Mouse (Mus musculus) ES-E14 (cell line): ENCODE results near the gene Notch2. TPM values are rescaled to one million over a fixed set of nuclear protein-coding genes. Genes with fewer than 3 reads are reported as not detected.
"Not testable (repeated sequence)": the region's sequence is repeated elsewhere in the genome, so short reads cannot be mapped to it uniquely, and the experiment has no call there.

ENCODE experiments used
- DNase-seq: peaks from one replicate; pipeline ENCODE4 v3.0.0-alpha.2; 2013; ENCODE audit warnings: low read depth, low spot score
- H3K27ac ChIP-seq: 2 replicates; pipeline ENCODE4 v1.5.1; 2012; ENCODE audit warnings: low read depth, mild to moderate bottlenecking, low read length, moderate library complexity, mixed read lengths; ENCODE audit not compliant: poor library complexity, insufficient read depth, severe bottlenecking
- H3K36me3 ChIP-seq: 2 replicates; pipeline ENCODE4 v1.6.1; 2012; ENCODE audit warnings: mild to moderate bottlenecking, low read length, moderate library complexity, mixed read lengths; ENCODE audit not compliant: control insufficient read depth, poor library complexity, insufficient read depth, severe bottlenecking
- H3K4me1 ChIP-seq, 2 experiments: fragments of 150-350 bp in 1 of 2; sonication (generic) in 1 of 2; 2 replicates each; pipeline ENCODE4 v1.6.1; 2012; ENCODE audit warnings: low read length in 2 of 2, mild to moderate bottlenecking in 1 of 2, mixed read lengths in 1 of 2; ENCODE audit not compliant: control insufficient read depth in 2 of 2, insufficient read depth in 2 of 2, poor library complexity in 1 of 2
- H3K4me3 ChIP-seq, 2 experiments: fragments of 150-350 bp in 1 of 2; sonication (generic) in 1 of 2; 2 replicates each; pipeline ENCODE4 v1.5.1; 2012; ENCODE audit warnings: low read length in 2 of 2, low read depth in 1 of 2, mild to moderate bottlenecking in 1 of 2, mixed read lengths in 1 of 2; ENCODE audit not compliant: insufficient read depth in 1 of 2, poor library complexity in 1 of 2, severe bottlenecking in 1 of 2
- H3K9ac ChIP-seq: 2 replicates; pipeline ENCODE4 v1.6.1; 2012; ENCODE audit warnings: low read depth, mild to moderate bottlenecking, low read length, mixed read lengths; ENCODE audit not compliant: poor library complexity, insufficient read depth, severe bottlenecking
- H3K9me3 ChIP-seq: fragments of 150-350 bp; sonication (generic); 2 replicates; pipeline ENCODE4 v1.6.1; 2012; ENCODE audit warnings: low read depth, mild to moderate bottlenecking, low read length; ENCODE audit not compliant: control insufficient read depth, insufficient read depth
- CHD2 ChIP-seq: IDR thresholded peaks from 2 replicates; pipeline ENCODE4 v1.6.1; 2014; ENCODE audit warnings: mild to moderate bottlenecking, low read depth, low read length, inconsistent platforms
- HCFC1 ChIP-seq: IDR thresholded peaks from 2 replicates; pipeline ENCODE4 v1.6.1; 2012; ENCODE audit warnings: low read length, inconsistent platforms, borderline replicate concordance; ENCODE audit not compliant: insufficient read depth
- MAFK ChIP-seq: IDR thresholded peaks from 2 replicates; pipeline ENCODE4 v1.6.1; 2014; ENCODE audit warnings: mild to moderate bottlenecking, low read depth, low read length, inconsistent platforms; ENCODE audit not compliant: insufficient read depth
- ZC3H11A ChIP-seq: IDR thresholded peaks from 2 replicates; pipeline ENCODE4 v1.6.1; 2012; ENCODE audit warnings: low read depth, mild to moderate bottlenecking, inconsistent platforms, low read length, borderline replicate concordance
- ZNF384 ChIP-seq: IDR thresholded peaks from 2 replicates; pipeline ENCODE4 v1.6.1; 2012; ENCODE audit warnings: low read depth, low read length, inconsistent platforms
- in situ Hi-C, 2 experiments: fragments of 600-800 bp; cut with MboI; formaldehyde crosslinking; loops; one replicate each; pipeline ENCODE4 v1.15.1; 2025; ENCODE audit warnings: low sequenced_read_pairs in 2 of 2, inconsistent platforms in 1 of 2; ENCODE audit not compliant: unreplicated experiment in 2 of 2
- total RNA-seq: library from RNA; depleted of rRNA; stranded (reverse); fragments of 300-350 nt; gene quantifications from 2 replicates; pipeline ENCODE4 v1.2.3, GENCODE M21; 2012

The Notch2 gene
- total RNA-seq, 1 experiment = 41.5 TPM

GRCm38 (mm10) chr3:98120884-98121283 is 107.6 kb downstream of the Notch2 start:
- Histone ChIP-seq H3K27ac (no peak overlapping the region), H3K9ac (no peak overlapping the region), H3K4me1 (no peaks in the 10 kb centered on the region), H3K9me3 (no peaks in the 10 kb centered on the region), H3K4me3 (no peak overlapping the region), H3K36me3 (peaks cover 32% of the 10 kb centered on the region; the same call in 1 of the 2 replicates)
- in situ Hi-C loops = no loop called here
- no peak for TF ChIP-seq ZC3H11A
- no peak for TF ChIP-seq CHD2
- TF ChIP-seq HCFC1 = no peak
- TF ChIP-seq MAFK = no peak
- no peak for TF ChIP-seq ZNF384
- no peak for DNase-seq

GRCm38 (mm10) chr3:98127775-98128174 is 114.4 kb downstream of the Notch2 start:
- Histone ChIP-seq H3K4me1 (no peaks in the 10 kb centered on the region), H3K9me3 (no peaks in the 10 kb centered on the region), H3K27ac (no peak overlapping the region), H3K4me3 (no peak overlapping the region), H3K9ac (no peak overlapping the region), H3K36me3 (peaks cover 20% of the 10 kb centered on the region; the same call in 1 of the 2 replicates)
- DNase-seq = no peak
- in situ Hi-C loops = no loop called here
- TF ChIP-seq ZNF384 = no peak

- H3K36me3 ChIP-seq = peaks cover 15% of the 10 kb centered on the region; the same call in 1 of the 2 replicates
- H3K27ac ChIP-seq = no peak overlapping the region
- H3K9ac ChIP-seq = no peak overlapping the region
- no peaks in the 10 kb centered on the region for H3K4me1 ChIP-seq
- in situ Hi-C loops = no loop called here
- TF ChIP-seq ZNF384 = no peak
- no peaks in the 10 kb centered on the region for H3K9me3 ChIP-seq
- no peak for DNase-seq
- no peak overlapping the region for H3K4me3 ChIP-seq
These were observed 115.4 kb downstream of the Notch2 start for GRCm38 (mm10) chr3:98128716-98129115.

GRCm38 (mm10) chr3:98132140-98132539 is 118.8 kb downstream of the Notch2 start:
- H3K4me1 ChIP-seq, H3K4me3 ChIP-seq, H3K9me3 ChIP-seq, H3K9ac ChIP-seq, DNase-seq, H3K27ac ChIP-seq, in situ Hi-C loops: not testable (repeated sequence)
- H3K36me3 ChIP-seq = peaks cover 17% of the 10 kb centered on the region; the same call in 1 of the 2 replicates

- Histone ChIP-seq H3K4me1 (no peaks in the 10 kb centered on the region; a peak in 1 of 4 replicates), H3K27ac (no peak overlapping the region), H3K4me3 (no peak overlapping the region), H3K36me3 (peaks cover 21% of the 10 kb centered on the region; the same call in 1 of the 2 replicates), H3K9ac (no peak overlapping the region), H3K9me3 (no peaks in the 10 kb centered on the region)
- DNase-seq = no peak
- in situ Hi-C loops = no loop called here
- no peak for TF ChIP-seq CHD2
- no peak for TF ChIP-seq HCFC1
- no peak for TF ChIP-seq ZNF384
- TF ChIP-seq ZC3H11A = no peak
- TF ChIP-seq MAFK = no peak
These were observed 119.3 kb downstream of the Notch2 start for GRCm38 (mm10) chr3:98132636-98133035.
